ENCODE assay signal across 11 mouse cellular contexts in genomic region chr6:137702918-137703317, GRCm38 (mm10). TPM values are rescaled to one million over a fixed set of nuclear protein-coding genes. Genes with fewer than 3 reads are reported as not detected.
DNase-seq lines count a peak whose midpoint lies in the region; ATAC-seq lines count a peak whose summit lies in the region.
"Had no signal": no experiment of that assay in that cellular context is flagged by ENCODE, and none has a peak within 500 bp of the region (broad histone marks: within the 10 kb centered on the region; RNA-seq: fewer than 3 reads in every experiment).

No protein-coding gene starts in this region.

- no peak for ATAC-seq in kidney, embryonic 15.5 days (replicated peaks; ENCODE audit: low FRiP score)
- no peak for ATAC-seq in neural tube, embryonic 15.5 days (ENCODE audit: low FRiP score)

- H3K9me3 ChIP-seq in kidney, embryonic 15.5 days (replicated peaks): no peaks in the 10 kb centered on the region
- H3K9me3 ChIP-seq in neural tube, embryonic 15.5 days (replicated peaks): no peaks in the 10 kb centered on the region
- H3K9me3 ChIP-seq: hindbrain, embryonic 10.5 days; limb, embryonic 12.5 days had no signal

- 0 out of 2 replicates have a peak, but pooled peaks cover 6% of the 10 kb centered on the region for H3K4me1 ChIP-seq in kidney, embryonic 15.5 days
- no peaks in the 10 kb centered on the region for H3K4me1 ChIP-seq in neural tube, embryonic 15.5 days
- H3K4me1 ChIP-seq: hindbrain, embryonic 10.5 days; limb, embryonic 12.5 days had no signal

- no peak overlapping the region for H3K4me2 ChIP-seq in kidney, embryonic 15.5 days
- H3K4me2 ChIP-seq in neural tube, embryonic 15.5 days: no peak overlapping the region
- H3K4me2 ChIP-seq: limb, embryonic 12.5 days had no signal

- H3K4me3 ChIP-seq in kidney, embryonic 15.5 days (replicated peaks): no peak overlapping the region
- no peak overlapping the region for H3K4me3 ChIP-seq in neural tube, embryonic 15.5 days (replicated peaks)
- H3K4me3 ChIP-seq: hindbrain, embryonic 10.5 days; limb, embryonic 12.5 days had no signal

- WGBS in kidney, embryonic 15.5 days: 46% methylated on average over 4 of the region's 4 CpGs
- 94% methylated on average over 4 of the region's 4 CpGs for WGBS in neural tube, embryonic 15.5 days

- H3K9ac ChIP-seq in kidney, embryonic 15.5 days: no peak overlapping the region
- H3K9ac ChIP-seq in neural tube, embryonic 15.5 days (replicated peaks): no peak overlapping the region
- H3K9ac ChIP-seq: limb, embryonic 12.5 days had no signal

- H3K36me3 ChIP-seq in kidney, embryonic 15.5 days: no peaks in the 10 kb centered on the region
- no peaks in the 10 kb centered on the region for H3K36me3 ChIP-seq in neural tube, embryonic 15.5 days
- H3K36me3 ChIP-seq: hindbrain, embryonic 10.5 days; limb, embryonic 12.5 days had no signal

- DNase-seq in kidney, adult 11 months: peak; percentile 12
- DNase-seq in adipocyte (ENCODE audit: low spot score): peak; percentile 96
- DNase-seq in heart, adult 9 months (ENCODE audit: low spot score in 2 of 2): peak; percentile 75 to 80
- peak; percentile 44 for DNase-seq in kidney, postnatal 14 days
- no peak for DNase-seq in thymus, postnatal 36 days
- DNase-seq in urinary bladder, postnatal 25 days (ENCODE audit: low spot score): no peak

- no peak overlapping the region for H3K27ac ChIP-seq in kidney, embryonic 15.5 days
- H3K27ac ChIP-seq in neural tube, embryonic 15.5 days (replicated peaks): no peak overlapping the region
- H3K27ac ChIP-seq: hindbrain, embryonic 10.5 days; limb, embryonic 12.5 days; stomach, postnatal 0 days had no signal

- H3K27me3 ChIP-seq in kidney, embryonic 15.5 days: no peaks in the 10 kb centered on the region
- peaks cover 6% of the 10 kb centered on the region; the same call in 1 of the 2 replicates for H3K27me3 ChIP-seq in neural tube, embryonic 15.5 days (replicated peaks)
- H3K27me3 ChIP-seq: limb, embryonic 12.5 days had no signal

RNA-seq across cellular contexts. Expression of gene Strap, which starts 32.0 kb away (rescaled TPM):
- 165 and 174 TPM in 2 replicates for polyA plus RNA-seq in kidney, embryonic 15.5 days (2015; fragmentation: Nextera tagmentation; extraction: Ambion mirVana)
- 155 and 158 TPM in 2 replicates for polyA plus RNA-seq in neural tube, embryonic 15.5 days (2015; fragmentation: Nextera tagmentation; extraction: Ambion mirVana)

RNA-seq across cellular contexts. Expression of gene Eps8, which starts 48.2 kb away (rescaled TPM):
- polyA plus RNA-seq in kidney, embryonic 15.5 days (2015; fragmentation: Nextera tagmentation; extraction: Ambion mirVana): 30.5 and 31.1 TPM in 2 replicates
- 22.5 and 29.1 TPM in 2 replicates for polyA plus RNA-seq in neural tube, embryonic 15.5 days (2015; fragmentation: Nextera tagmentation; extraction: Ambion mirVana)

RNA-seq across cellular contexts. Expression of gene Dera, which starts 51.4 kb away (rescaled TPM):
- 66.3 and 70.0 TPM in 2 replicates for polyA plus RNA-seq in kidney, embryonic 15.5 days (2015; fragmentation: Nextera tagmentation; extraction: Ambion mirVana)
- 12.0 and 23.4 TPM in 2 replicates for polyA plus RNA-seq in neural tube, embryonic 15.5 days (2015; fragmentation: Nextera tagmentation; extraction: Ambion mirVana)

Comparison
In these comparisons a context has a peak if more than half of its experiments do, and no peak if none do; other contexts are left out.
1. DNase-seq: peak in kidney, adult 11 months (single experiment), adipocyte (single experiment), heart, adult 9 months (2 of 2) and kidney, postnatal 14 days (single experiment); none in thymus, postnatal 36 days (0 of 2) and urinary bladder, postnatal 25 days (single experiment).